Mouse (Mus musculus) kidney, postnatal 25 days (tissue): ENCODE results near the gene Spag6l.
"Not testable (repeated sequence)": the region's sequence is repeated elsewhere in the genome, so short reads cannot be mapped to it uniquely, and the experiment has no call there.

Source experiments
- DNase-seq, 2 experiments: peaks; one replicate each; pipeline ENCODE4 v3.0.0; 2021; ENCODE audit warnings: mixed read lengths in 2 of 2

Gene Spag6l

GRCm38 (mm10) chr16:16828757-16829615, at the start of gene Spag6l:
Gene Spag6l (minus strand): TSS chr16:16829456.
- DNase-seq: peak; percentile 57 to 72

- no peak for DNase-seq
Observed at GRCm38 (mm10) chr16:16879025-16879424, 49.8 kb upstream of the Spag6l start.

- peak; percentile 89 to 95 for DNase-seq
Observed at GRCm38 (mm10) chr16:16870617-16871331, 41.5 kb upstream of the Spag6l start, which contains the start of the genes Top3b and Vpreb1. Gene Top3b (plus strand): TSS chr16:16870736. Gene Vpreb1 (minus strand): TSS chr16:16870843.

- no peak for DNase-seq
Observed at GRCm38 (mm10) chr16:16870241-16870616, 41.0 kb upstream of the Spag6l start.

- DNase-seq: peak; percentile 71 to 90
Observed at GRCm38 (mm10) chr16:16865696-16866561, 36.7 kb upstream of the Spag6l start.

GRCm38 (mm10) chr16:16865217-16865616, 36.0 kb upstream of the Spag6l start:
- no peak for DNase-seq

- no peak for DNase-seq
Observed at GRCm38 (mm10) chr16:16863978-16864377, 34.7 kb upstream of the Spag6l start, which contains the start of gene Igll1. Gene Igll1 (minus strand): TSS chr16:16863985.

GRCm38 (mm10) chr16:16862288-16862687, 33.0 kb upstream of the Spag6l start:
- no peak for DNase-seq

- no peak for DNase-seq
Observed at GRCm38 (mm10) chr16:16856731-16857476, 27.6 kb upstream of the Spag6l start.

GRCm38 (mm10) chr16:16856054-16856453, 26.8 kb upstream of the Spag6l start:
- DNase-seq: not testable (repeated sequence)

- no peak for DNase-seq
Observed at GRCm38 (mm10) chr16:16855541-16855940, 26.3 kb upstream of the Spag6l start.

- DNase-seq: peak; percentile 63 to 85
Observed at GRCm38 (mm10) chr16:16854836-16855235, 25.6 kb upstream of the Spag6l start.

GRCm38 (mm10) chr16:16852411-16852810, 23.2 kb upstream of the Spag6l start:
- no peak for DNase-seq

- DNase-seq: no peak
Observed at GRCm38 (mm10) chr16:16849196-16849595, 19.9 kb upstream of the Spag6l start.

GRCm38 (mm10) chr16:16829671-16830070, 415 bp upstream of the Spag6l start:
- DNase-seq: no peak

GRCm38 (mm10) chr16:16826223-16826622, 3.0 kb downstream of the Spag6l start:
- no peak for DNase-seq

GRCm38 (mm10) chr16:16825476-16825875, 3.8 kb downstream of the Spag6l start:
- DNase-seq: no peak

GRCm38 (mm10) chr16:16806325-16806724, 22.9 kb downstream of the Spag6l start:
- no peak for DNase-seq
